Mouse (Mus musculus): ENCODE data around the gene Emp2.
"Not testable (repeated sequence)": the region's sequence is repeated elsewhere in the genome, so short reads cannot be mapped to it uniquely, and the experiment has no call there.

Emp2 gene

DNA sequence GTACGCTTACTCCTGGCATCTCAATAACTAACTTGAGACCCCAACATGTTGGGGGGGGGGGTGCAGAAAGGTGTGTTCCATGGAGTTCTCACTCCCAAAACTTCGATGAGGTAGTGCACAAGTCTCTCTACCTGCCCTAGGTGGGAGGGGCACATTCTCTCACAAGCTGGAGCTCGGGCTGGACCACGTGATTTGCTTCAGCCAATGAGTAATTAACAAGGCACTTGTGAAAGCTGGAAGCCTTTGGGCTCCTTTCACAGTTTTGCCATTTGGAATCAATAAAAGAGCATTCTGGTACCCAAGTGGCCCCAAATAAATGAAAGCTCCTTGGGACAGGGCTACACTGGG lies 3.4 kb upstream of the Emp2 start:
- DNase-seq (ENCODE audit: low spot score), result no peak

- no peak for DNase-seq (ENCODE audit: low spot score)
Observed at GRCm38 (mm10) chr16:10316493-10317196, 2.9 kb upstream of the Emp2 start.

DNA sequence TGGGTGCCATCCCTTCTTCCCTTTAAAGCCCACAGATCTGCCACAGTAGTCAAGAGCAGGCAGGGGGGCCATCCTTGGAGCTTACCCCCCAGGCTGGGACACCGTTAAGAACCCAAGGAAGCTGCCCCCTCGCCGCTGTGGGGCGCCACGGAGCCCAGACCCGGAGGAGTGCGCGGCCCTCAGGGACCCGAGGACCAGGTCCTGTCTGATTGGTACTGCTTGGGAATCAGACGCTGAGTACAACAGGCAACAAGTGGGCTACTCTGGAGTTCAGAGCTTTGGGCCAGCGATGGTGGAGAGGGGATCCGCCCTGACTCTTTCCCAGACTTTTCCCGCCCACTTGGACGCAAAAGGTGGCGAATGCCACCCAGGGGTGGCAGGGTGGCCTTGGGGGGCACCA lies 542 bp downstream of the Emp2 start:
- DNase-seq (ENCODE audit: low spot score), result no peak

DNA sequence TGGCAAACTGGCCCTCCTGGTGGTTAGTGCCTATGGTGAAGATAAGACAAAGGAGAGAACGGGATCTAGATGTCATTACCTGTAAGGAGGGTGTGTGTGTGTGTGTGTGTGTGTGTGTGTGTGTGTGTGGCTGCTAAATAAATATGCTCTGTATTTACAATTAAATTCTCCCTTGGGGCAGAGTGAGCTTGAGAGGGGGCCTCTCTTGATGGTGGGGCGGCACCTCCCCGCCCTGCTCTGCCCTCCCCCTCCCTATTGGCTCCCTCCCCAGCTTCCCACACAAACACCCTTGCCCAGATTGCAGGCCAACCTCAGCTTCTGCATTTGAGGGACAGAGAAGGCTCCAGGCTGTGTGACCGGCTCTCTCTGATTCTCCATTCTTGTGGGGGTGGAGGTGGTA lies 1.8 kb downstream of the Emp2 start:
- DNase-seq (ENCODE audit: low spot score), result no peak

DNA sequence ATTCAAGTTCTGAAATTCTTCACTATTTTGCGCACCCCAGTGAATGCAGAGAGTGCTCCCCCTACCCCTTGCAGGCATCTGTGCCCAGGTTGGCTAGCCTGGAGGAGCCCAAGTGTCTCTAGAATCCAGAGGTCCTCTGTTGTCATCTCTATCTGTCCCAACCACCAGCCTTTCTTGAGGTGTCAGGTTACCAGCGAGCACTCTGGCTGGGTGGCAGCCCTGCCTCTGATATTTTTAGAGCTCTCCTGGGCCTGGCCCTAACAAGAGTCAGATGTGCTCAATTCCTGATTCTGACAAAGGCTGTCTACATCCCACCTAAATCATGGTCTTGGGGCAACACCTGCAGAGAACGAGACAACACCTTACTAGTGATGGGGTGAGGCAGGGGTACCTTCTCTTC lies 2.7 kb downstream of the Emp2 start:
- no peak for DNase-seq (ENCODE audit: low spot score)

DNA sequence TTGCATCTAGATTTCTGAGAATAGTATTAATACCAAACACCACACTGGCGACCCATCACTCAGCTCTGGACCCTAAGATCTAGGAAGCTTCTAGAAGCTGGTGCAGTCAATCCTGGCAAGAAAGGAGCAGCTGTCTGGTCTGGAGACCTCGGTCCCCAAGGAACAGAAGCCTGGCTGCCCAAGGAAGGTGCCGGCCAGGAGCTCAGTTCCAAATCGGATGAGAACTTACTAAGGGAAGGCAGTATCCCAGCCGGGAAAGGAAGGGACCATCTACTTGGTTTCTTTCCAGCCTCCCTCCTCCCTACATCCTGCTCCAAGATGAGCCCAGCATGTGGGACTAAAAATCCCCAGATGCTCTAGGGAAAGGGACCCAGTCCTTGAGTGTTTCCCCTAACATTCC lies 3.3 kb downstream of the Emp2 start:
- DNase-seq (ENCODE audit: low spot score), result no peak

DNA sequence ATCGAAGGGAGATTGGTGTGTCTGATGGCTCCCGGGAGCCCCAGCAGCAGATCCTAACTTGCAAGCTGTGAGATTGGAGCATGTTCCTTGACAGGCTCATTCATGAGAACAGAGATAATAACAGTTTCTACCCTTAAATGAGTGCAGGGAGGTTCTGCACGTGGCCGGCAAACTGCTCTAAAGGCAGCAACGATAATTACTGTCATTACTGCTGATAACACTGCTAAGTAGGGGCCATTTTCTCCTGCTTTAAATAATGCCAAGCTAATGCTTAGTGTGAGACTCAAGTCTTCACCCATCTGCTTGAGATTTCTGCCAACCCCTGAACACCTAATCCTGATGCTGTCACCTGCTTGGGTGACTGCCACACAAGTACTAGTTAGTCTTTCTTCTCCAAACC lies 6.4 kb downstream of the Emp2 start:
- DNase-seq (ENCODE audit: low spot score), result no peak

GRCm38 (mm10) chr16:10306101-10306500 lies 7.7 kb downstream of the Emp2 start:
- DNase-seq (ENCODE audit: low spot score), result no peak

GRCm38 (mm10) chr16:10301337-10301736 lies 12.4 kb downstream of the Emp2 start:
- DNase-seq (ENCODE audit: low spot score), result no peak

DNA sequence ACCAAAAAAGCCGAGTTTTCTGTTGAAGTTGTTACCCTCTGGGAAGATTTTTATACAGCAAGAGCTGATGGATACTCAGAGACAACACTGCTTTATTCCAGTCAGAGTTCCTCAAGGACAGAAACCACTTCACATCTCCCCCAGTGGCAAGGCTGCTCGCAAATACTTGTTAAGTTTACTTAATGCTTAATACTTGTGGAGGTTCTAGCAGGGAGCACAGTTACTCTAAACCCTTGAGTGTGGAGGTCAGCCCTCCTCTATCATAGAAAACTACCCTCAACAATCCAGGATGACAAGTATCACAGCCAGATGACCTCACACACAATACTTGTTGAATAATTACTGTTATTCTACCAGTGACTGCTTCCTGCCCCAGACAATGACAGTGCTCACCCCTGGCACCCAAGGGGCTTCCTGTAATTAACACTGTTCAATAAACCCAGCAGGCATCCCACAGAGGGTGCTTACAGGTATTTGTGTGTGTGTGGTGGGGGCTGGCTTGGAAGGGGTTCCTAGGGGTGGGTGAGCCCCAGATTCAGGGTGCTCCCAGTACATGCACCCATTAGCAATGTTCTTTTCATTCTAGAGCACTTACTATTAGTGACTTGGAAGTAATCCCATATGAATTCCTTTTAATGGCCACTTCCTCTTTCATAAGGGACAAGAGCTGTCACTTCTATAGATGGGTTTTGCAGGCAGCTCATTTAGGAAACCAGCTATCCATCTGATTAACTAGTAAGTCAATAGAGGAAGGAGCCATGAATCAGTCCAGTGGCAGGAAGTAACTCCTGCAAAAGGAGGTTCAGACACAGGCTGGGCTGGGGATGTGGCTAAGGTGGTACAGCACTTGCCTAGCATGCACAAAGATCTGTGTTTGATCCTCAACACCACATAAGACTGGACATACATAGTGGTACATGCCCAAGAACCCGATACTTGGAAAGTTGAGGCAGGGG lies 13.3 kb downstream of the Emp2 start:
- DNase-seq (ENCODE audit: low spot score), result no peak

- no peak for DNase-seq (ENCODE audit: low spot score)
Observed at GRCm38 (mm10) chr16:10299637-10300036, 14.1 kb downstream of the Emp2 start.

DNA sequence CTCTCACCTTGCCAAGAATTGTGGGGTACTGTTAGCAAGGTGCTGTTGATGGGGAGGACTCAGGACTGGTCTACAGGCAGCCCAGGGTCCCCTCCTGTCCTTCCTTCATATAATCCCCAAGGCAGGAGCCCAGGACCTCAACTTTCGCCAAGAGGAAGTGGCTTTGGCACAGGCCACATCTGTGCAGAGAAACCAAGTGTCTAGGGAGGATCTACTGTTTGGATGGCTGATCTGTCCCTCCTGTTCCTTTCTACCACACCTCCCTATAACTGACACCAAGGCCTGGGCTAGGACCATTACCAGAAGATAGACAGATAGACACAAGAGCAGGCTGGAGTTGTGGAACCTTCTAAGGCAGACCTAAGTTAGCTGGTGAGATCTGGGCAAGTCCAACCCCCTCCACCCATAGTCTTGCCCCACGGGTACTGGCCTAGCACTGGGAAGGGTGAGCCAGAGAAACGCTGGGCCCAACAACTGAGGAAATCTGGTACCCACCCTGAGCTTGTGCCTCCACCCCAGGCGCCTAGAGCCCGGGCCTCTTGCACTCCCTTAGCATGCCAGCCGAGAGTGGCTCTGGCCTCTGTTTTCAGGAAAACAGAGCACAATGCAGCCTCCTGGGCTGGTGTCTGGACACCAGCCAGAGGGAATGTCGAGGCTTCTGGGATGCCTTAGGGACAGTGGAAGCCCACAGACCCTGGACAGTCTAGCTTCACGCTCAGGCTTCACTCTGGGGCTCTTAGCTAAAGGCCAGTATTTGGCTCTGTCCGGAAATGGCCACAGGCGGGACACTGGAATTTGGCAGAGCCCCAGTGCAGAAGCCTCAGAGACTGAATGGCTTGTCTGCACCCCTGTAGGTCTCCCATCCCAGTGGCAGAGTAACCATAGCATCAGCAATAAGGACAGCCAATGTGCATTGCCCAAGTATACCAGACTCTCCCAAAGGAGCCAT lies 15.8 kb downstream of the Emp2 start:
- no peak for DNase-seq (ENCODE audit: low spot score)

GRCm38 (mm10) chr16:10288115-10288514 lies 25.7 kb downstream of the Emp2 start:
- DNase-seq (ENCODE audit: low spot score), result no peak

DNA sequence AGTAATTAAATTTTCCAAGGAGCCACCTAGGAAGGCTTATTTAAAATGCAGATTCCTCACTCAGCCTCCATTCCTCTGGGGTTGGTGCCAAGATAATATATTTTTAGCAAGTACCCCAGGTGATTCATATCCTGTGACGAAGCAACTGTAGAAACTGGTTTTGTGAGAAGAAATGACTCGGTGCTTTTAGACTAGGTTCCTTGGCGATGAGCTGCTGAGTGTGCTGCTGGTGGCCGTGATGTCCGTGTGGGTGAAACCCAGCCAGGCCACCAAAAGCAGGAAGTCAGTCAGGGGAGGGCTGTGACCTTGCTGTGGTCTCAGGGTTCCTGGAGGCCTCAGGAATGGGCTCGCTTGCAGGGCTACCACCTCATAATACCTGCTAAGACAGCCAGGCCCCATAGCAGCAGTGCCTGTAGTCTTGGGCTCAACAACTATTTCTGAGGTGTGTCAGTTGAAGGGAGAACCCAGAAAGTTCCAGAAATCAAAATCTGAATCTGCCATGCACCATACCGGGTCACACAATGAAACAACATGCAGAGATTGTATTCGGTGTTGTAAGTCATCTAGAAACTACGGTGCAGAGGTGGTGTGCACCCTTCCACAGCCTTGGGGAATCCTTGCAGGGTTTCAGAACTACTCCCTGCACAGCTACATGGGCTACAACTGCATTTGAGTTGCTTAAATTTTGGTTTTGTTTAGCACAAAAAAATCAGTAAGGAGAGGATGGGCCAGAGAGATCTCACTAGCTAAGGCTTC lies 27.1 kb downstream of the Emp2 start:
- no peak for DNase-seq (ENCODE audit: low spot score)

DNA sequence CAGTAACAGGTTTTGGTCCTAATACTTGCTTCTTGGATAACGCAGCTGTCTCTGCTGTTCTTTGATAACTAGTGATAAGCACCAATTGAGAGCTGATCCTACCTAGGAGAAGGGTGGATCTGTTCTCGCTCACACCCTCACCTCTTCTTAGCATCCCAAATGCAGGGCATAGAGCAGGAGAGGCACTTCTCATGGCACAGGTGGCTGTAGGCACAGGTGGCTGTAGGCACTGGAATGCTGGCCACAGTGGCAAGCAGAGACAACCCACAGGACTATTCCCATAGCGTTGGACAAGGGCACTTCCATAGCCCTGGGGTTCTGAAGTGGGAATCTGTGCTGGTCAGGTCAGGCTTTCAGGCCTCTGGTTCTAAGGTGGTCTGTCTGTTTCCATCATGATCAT lies 31.9 kb downstream of the Emp2 start:
- DNase-seq (ENCODE audit: low spot score), result no peak

GRCm38 (mm10) chr16:10280286-10280951 lies 33.3 kb downstream of the Emp2 start:
- peak; percentile 90 for DNase-seq (ENCODE audit: low spot score)

DNA sequence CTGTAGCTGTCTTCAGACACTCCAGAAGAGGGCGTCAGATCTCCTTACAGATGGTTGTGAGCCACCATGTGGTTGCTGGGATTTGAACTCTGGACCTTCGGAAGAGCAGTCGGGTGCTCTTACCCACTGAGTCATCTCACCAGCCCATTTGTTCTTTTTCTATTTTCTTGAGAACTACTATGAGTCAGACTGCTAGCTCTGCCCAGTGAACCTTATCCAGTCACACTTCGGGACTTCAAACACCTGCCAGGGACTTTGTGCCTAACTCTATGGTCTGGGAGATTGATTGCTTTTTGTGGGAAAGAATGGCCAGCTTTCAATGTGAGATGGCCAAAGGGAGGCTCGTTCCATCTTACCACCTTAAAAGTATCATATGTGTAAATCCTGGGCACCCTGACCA lies 37.0 kb downstream of the Emp2 start:
- not testable (repeated sequence) for DNase-seq (ENCODE audit: low spot score)

DNA sequence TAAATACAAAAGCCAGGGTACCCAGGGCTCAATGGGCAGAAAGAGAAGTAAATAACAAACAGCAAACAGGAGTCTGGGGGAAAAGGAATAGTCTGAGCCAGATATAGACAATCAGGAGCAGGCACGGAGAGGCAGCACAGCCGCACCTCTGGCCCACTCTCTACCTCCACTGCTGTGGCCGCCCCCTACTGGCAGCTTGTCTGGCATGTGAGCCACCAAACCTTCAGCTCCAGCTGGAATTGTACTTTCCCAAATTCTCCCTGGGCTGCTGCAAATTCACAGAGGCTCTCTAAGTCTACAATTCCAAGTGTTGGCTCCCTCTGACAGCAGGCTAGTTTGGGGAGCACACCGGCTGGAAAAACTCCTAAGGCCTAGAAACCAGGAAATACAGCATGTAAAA lies 39.3 kb downstream of the Emp2 start:
- no peak for DNase-seq (ENCODE audit: low spot score)

DNA sequence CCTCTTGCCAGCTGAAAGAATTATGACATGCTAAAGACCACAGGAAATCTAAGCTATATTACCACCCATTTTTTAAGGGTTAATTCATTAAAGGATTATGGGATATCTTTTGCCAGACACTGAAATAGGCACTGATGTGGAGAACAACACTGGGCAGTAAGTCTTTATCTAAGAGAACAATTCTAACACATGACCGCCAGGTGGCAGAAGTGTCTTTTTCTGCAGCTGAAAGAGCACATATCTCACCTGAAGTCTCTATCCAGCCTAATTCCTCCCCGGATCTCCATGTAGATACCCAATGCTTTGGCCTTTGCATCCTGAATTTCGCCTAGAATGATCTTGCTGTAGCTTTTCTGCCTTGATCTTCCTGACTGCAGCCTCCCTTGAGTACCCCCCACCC lies 41.5 kb downstream of the Emp2 start:
- DNase-seq (ENCODE audit: low spot score), result peak; percentile 38

DNA sequence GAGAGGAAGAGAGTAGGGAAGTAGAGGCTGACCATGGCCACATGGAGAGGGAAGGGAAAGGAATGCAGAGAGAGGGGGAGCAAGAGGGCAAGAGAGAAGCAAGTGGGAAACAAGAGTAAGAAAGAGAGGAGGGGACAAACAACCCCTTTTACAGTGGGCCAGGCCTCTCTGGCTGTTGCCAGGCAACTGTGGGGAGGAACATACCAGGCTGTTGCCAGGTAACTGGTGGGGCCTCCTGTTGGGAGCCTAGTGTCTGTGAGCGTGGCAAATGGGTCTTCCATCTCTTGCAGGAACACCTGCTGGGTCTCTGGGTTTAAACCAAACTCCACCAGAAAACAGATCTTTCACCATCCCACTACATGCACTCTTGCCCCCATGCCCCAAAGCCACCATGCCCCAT lies 59.8 kb downstream of the Emp2 start:
- no peak for DNase-seq (ENCODE audit: low spot score)

GRCm38 (mm10) chr16:10236601-10237000 lies 77.2 kb downstream of the Emp2 start:
- DNase-seq (ENCODE audit: low spot score), result no peak

All from layer of hippocampus, adult 11-12 months (tissue).